Mouse (Mus musculus) urinary bladder, adult 2 months (tissue): ENCODE results near the gene Hpse. TPM values are rescaled to one million over a fixed set of nuclear protein-coding genes. Genes with fewer than 3 reads are reported as not detected.

Experiments used
- DNase-seq: peaks from one replicate; pipeline ENCODE4 v3.0.0; 2022; ENCODE audit warnings: low spot score
- polyA plus RNA-seq: library from polyadenylated mRNA; depleted of rRNA; stranded (reverse); fragments of >200 nt; gene quantifications from 2 replicates; pipeline ENCODE4 v1.2.3, GENCODE M21; 2012; rRNA removed

The Hpse gene
- polyA plus RNA-seq, 1 experiment = 9.8 TPM

- no peak for DNase-seq
Observed at GRCm38 (mm10) chr5:100642316-100642715, 77.2 kb downstream of the Hpse start.

GRCm38 (mm10) chr5:100638483-100638882 lies 81.0 kb downstream of the Hpse start:
- no peak for DNase-seq

DNA sequence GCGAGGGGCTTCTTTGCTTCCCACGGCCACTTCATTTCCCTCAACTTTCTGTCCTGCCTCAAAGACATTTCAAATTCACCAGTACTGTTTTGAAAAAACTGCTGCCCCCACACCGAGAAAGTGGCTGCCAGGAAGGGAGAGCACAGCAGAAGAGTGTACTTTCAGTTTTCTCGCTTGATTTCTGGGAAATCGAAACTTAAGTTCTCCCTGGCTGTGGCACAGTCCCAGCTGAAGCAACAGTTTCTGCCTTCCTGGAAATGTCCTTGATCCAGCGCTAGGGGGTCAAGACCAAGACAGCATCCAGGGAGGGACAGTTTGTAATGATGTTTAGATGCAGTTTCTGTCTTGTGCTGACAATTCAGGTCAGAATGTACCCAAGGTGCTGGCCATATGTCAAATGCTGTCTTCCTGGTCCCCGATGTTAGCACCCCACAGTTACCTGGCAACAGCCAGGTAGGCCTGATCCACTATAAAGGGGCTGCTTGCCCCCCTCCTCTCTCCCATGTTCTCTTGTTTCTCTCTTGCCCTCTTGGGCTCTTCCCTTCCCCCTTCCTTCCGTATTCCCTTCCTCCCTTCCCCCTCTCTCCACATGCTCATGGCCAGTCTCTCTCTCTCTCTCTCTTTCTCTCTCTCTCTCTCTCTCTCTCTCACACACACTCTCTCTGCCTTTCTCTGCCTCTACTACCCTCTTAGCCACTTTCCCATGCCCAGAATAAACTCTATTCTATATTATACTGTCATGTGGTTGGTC lies 82.5 kb downstream of the Hpse start:
- DNase-seq = no peak

DNA sequence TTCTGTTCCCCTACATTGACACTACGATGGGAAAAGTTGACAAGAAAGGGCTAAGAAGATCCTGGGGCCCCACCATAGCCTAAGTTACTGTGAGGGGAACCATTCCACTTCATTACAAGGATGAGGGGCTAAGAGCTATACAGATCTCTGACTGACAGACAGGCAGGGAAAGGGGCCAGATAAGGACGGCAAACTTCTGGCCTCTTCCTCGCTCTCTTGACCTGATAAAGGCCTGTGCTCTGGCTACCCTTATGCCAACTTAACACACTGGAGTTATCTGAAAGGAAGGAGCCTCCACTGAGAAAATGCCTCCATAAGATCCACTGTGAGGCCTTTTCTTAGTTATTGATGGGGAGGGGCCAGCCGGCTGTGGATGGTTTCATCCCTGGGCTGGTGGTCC lies 83.6 kb downstream of the Hpse start:
- no peak for DNase-seq

- no peak for DNase-seq
Observed at GRCm38 (mm10) chr5:100634885-100635478, 84.5 kb downstream of the Hpse start.

- no peak for DNase-seq
Observed at GRCm38 (mm10) chr5:100632540-100633129, 86.9 kb downstream of the Hpse start.

Other genes with a start within 250 kb of the Hpse start
- gene Lin54, start 219.1 kb downstream of the Hpse start, polyA plus RNA-seq = 6.2 and 6.6 TPM in 2 replicates
- 66.8 and 69.9 TPM in 2 replicates for gene Cops4, start 201.4 kb downstream of the Hpse start, polyA plus RNA-seq
- 117 and 123 TPM in 2 replicates for gene Plac8, start 147.5 kb downstream of the Hpse start, polyA plus RNA-seq
- gene Coq2, start 44.6 kb downstream of the Hpse start, polyA plus RNA-seq = 80.3 and 96.3 TPM in 2 replicates
- gene Helq, start 78.9 kb upstream of the Hpse start, polyA plus RNA-seq = 12.8 and 13.6 TPM in 2 replicates
- gene Mrps18c, start 78.9 kb upstream of the Hpse start, polyA plus RNA-seq = 46.5 and 47.4 TPM in 2 replicates
- 15.9 and 17.9 TPM in 2 replicates for gene Abraxas1, start 101.2 kb upstream of the Hpse start, polyA plus RNA-seq
- 7.2 and 8.9 TPM in 2 replicates for gene Gpat3, start 126.0 kb upstream of the Hpse start, polyA plus RNA-seq